Comparison of ENCODE assay signal across 22 mouse cellular contexts in genomic region chr1:88851931-88852330, GRCm38 (mm10).
DNase-seq lines count a peak whose midpoint lies in the region; ATAC-seq lines count a peak whose summit lies in the region.
"Had no signal": no experiment of that assay in that cellular context is flagged by ENCODE, and none has a peak within 500 bp of the region (broad histone marks: within the 10 kb centered on the region; RNA-seq: fewer than 3 reads in every experiment).

No protein-coding gene starts in this region.

- no peaks in the 10 kb centered on the region for H3K36me3 ChIP-seq in heart, embryonic 10.5 days
- no peaks in the 10 kb centered on the region for H3K36me3 ChIP-seq in hindbrain, embryonic 14.5 days (replicated peaks; ENCODE audit: control insufficient read depth, insufficient read depth)
- no peaks in the 10 kb centered on the region for H3K36me3 ChIP-seq in hindbrain, embryonic 10.5 days
- H3K36me3 ChIP-seq: embryonic facial prominence, embryonic 12.5 days; embryonic facial prominence, embryonic 15.5 days; forebrain, embryonic 12.5 days; heart, embryonic 12.5 days; heart, embryonic 15.5 days; hindbrain, embryonic 15.5 days had no signal

- 79% methylated on average over 5 of the region's 5 CpGs for WGBS in heart, embryonic 10.5 days
- 82% methylated on average over 5 of the region's 5 CpGs for WGBS in hindbrain, embryonic 14.5 days
- WGBS in hindbrain, embryonic 10.5 days = 86% methylated on average over 5 of the region's 5 CpGs

- H3K9me3 ChIP-seq in heart, embryonic 10.5 days = no peaks in the 10 kb centered on the region
- H3K9me3 ChIP-seq in hindbrain, embryonic 14.5 days (ENCODE audit: control insufficient read depth, low read length) = no peaks in the 10 kb centered on the region
- H3K9me3 ChIP-seq in hindbrain, embryonic 10.5 days = no peaks in the 10 kb centered on the region
- H3K9me3 ChIP-seq: embryonic facial prominence, embryonic 12.5 days; embryonic facial prominence, embryonic 15.5 days; forebrain, embryonic 12.5 days; heart, embryonic 12.5 days; heart, embryonic 15.5 days; hindbrain, embryonic 15.5 days had no signal

- no peak overlapping the region for H3K27ac ChIP-seq in heart, embryonic 10.5 days
- no peak overlapping the region for H3K27ac ChIP-seq in hindbrain, embryonic 14.5 days
- H3K27ac ChIP-seq in hindbrain, embryonic 10.5 days = no peak overlapping the region
- H3K27ac ChIP-seq: embryonic facial prominence, embryonic 12.5 days; embryonic facial prominence, embryonic 15.5 days; forebrain, embryonic 12.5 days; heart, embryonic 15.5 days; hindbrain, embryonic 15.5 days had no signal

- DNase-seq in cerebellum, adult 9-11 months = peak; percentile 0
- no peak for DNase-seq in cerebellum, adult 9-10 months
- DNase-seq in heart, embryonic 10.5 days (ENCODE audit: low spot score) = peak; percentile 61
- DNase-seq in heart, adult 9 months (ENCODE audit: low spot score in 2 of 2) = no peak
- DNase-seq in hindbrain, embryonic 14.5 days (ENCODE audit: low spot score) = peak; percentile 15
- no peak for DNase-seq in hindbrain, embryonic 10.5 days (ENCODE audit: low spot score)
- DNase-seq: adrenal gland, adult 8-10 months; adrenal gland, postnatal 25 days; cerebellum, adult 11-12 months; cerebellum, adult 8-10 months; gastrocnemius, postnatal 10 days; gastrocnemius, postnatal 36 days; kidney, adult 8-10 months had no signal

- H3K4me3 ChIP-seq in heart, embryonic 10.5 days = no peak overlapping the region
- H3K4me3 ChIP-seq in hindbrain, embryonic 14.5 days (replicated peaks; ENCODE audit: low read length) = no peak overlapping the region
- no peak overlapping the region for H3K4me3 ChIP-seq in hindbrain, embryonic 10.5 days
- H3K4me3 ChIP-seq: embryonic facial prominence, embryonic 12.5 days; embryonic facial prominence, embryonic 15.5 days; forebrain, embryonic 12.5 days; heart, embryonic 12.5 days; heart, embryonic 15.5 days; hindbrain, embryonic 15.5 days had no signal

- no peak for ATAC-seq in hindbrain, embryonic 14.5 days (ENCODE audit: low FRiP score)
- ATAC-seq: activated CD4-positive, CD25-positive, alpha-beta regulatory T cell, adult 4 months; forebrain, embryonic 16.5 days; intestine, postnatal 0 days had no signal

- H3K4me2 ChIP-seq in hindbrain, embryonic 14.5 days (replicated peaks) = no peak overlapping the region
- H3K4me2 ChIP-seq: embryonic facial prominence, embryonic 12.5 days; embryonic facial prominence, embryonic 15.5 days; forebrain, embryonic 12.5 days; heart, embryonic 12.5 days; heart, embryonic 15.5 days; hindbrain, embryonic 15.5 days had no signal

- no peak overlapping the region for H3K9ac ChIP-seq in hindbrain, embryonic 14.5 days
- H3K9ac ChIP-seq: embryonic facial prominence, embryonic 12.5 days; embryonic facial prominence, embryonic 15.5 days; forebrain, embryonic 12.5 days; heart, embryonic 12.5 days; heart, embryonic 15.5 days; hindbrain, embryonic 15.5 days had no signal

- H3K27me3 ChIP-seq in heart, embryonic 10.5 days (ENCODE audit: insufficient read depth, poor library complexity, severe bottlenecking) = no peaks in the 10 kb centered on the region
- no peaks in the 10 kb centered on the region for H3K27me3 ChIP-seq in hindbrain, embryonic 14.5 days (ENCODE audit: control insufficient read depth, insufficient read depth, low read length)
- H3K27me3 ChIP-seq in hindbrain, embryonic 10.5 days (ENCODE audit: insufficient read depth, poor library complexity, severe bottlenecking) = no peaks in the 10 kb centered on the region
- H3K27me3 ChIP-seq: embryonic facial prominence, embryonic 12.5 days; embryonic facial prominence, embryonic 15.5 days; forebrain, embryonic 12.5 days; heart, embryonic 12.5 days; heart, embryonic 15.5 days; hindbrain, embryonic 15.5 days had no signal

- no peaks in the 10 kb centered on the region for H3K4me1 ChIP-seq in heart, embryonic 10.5 days
- H3K4me1 ChIP-seq in hindbrain, embryonic 14.5 days (replicated peaks; ENCODE audit: control insufficient read depth, insufficient read depth, low read length) = peaks cover 21% of the 10 kb centered on the region
- peaks cover 5% of the 10 kb centered on the region; the same call in 1 of the 2 replicates for H3K4me1 ChIP-seq in hindbrain, embryonic 10.5 days (replicated peaks)
- H3K4me1 ChIP-seq: embryonic facial prominence, embryonic 12.5 days; embryonic facial prominence, embryonic 15.5 days; heart, embryonic 12.5 days; heart, embryonic 15.5 days had no signal

Comparison
In these comparisons a context has a peak if more than half of its experiments do, and no peak if none do; other contexts are left out.
1. DNase-seq: peak in cerebellum, adult 9-11 months (single experiment), heart, embryonic 10.5 days (single experiment) and hindbrain, embryonic 14.5 days (single experiment); none in cerebellum, adult 9-10 months (single experiment), heart, adult 9 months (0 of 2) and hindbrain, embryonic 10.5 days (single experiment).